Mouse (Mus musculus) lung, embryonic 15.5 days (tissue): ENCODE measurements at regions not wholly inside any gene's neighbourhood (a gene's known extent, or its start where the extent isn't known, plus 50 kb on each side); places are given as distances from the start of the nearest gene placed in this dataset.

ENCODE experiments used
- ATAC-seq: fragments of 200-750 bp; cut with Nextera tagmentation; 2 replicates; pipeline ENCODE4 v1.8.0; 2017; ENCODE audit warnings: moderate number of reproducible peaks, borderline replicate concordance; ENCODE audit not compliant: low FRiP score, low TSS enrichment; ENCODE audit errors: extremely low read depth
- H3K27ac ChIP-seq: fragments of 300-500 bp; sonication (generic); 2 replicates; pipeline ENCODE4 v1.5.1; 2015; ENCODE audit warnings: moderate library complexity, mild to moderate bottlenecking, inconsistent platforms
- H3K27me3 ChIP-seq: fragments of 300-500 bp; sonication (generic); 2 replicates; pipeline ENCODE4 v1.6.1; 2015; ENCODE audit warnings: inconsistent platforms
- H3K36me3 ChIP-seq: fragments of 300-500 bp; sonication (generic); 2 replicates; pipeline ENCODE4 v1.6.1; 2015; ENCODE audit warnings: inconsistent platforms
- H3K4me1 ChIP-seq: fragments of 300-500 bp; sonication (generic); 2 replicates; pipeline ENCODE4 v1.6.1; 2015; ENCODE audit warnings: inconsistent platforms
- H3K4me2 ChIP-seq: fragments of 300-500 bp; sonication (generic); 2 replicates; pipeline ENCODE4 v1.6.1; 2015; ENCODE audit warnings: inconsistent platforms, mild to moderate bottlenecking, moderate library complexity
- H3K4me3 ChIP-seq: fragments of 300-500 bp; sonication (generic); 2 replicates; pipeline ENCODE4 v1.5.1; 2015; ENCODE audit warnings: mild to moderate bottlenecking, inconsistent platforms
- H3K9ac ChIP-seq: fragments of 300-500 bp; sonication (generic); 2 replicates; pipeline ENCODE4 v1.6.1; 2015; ENCODE audit warnings: inconsistent platforms
- H3K9me3 ChIP-seq: fragments of 300-500 bp; sonication (generic); 2 replicates; pipeline ENCODE4 v1.6.1; 2016; ENCODE audit warnings: inconsistent platforms
- WGBS: fragments of 180-500 bp; shearing (Covaris S2); methylation state at CpG from one replicate; pipeline ENCODE4 v1.1.7; 2015; 5-methylcytosine and 5-hydroxymethylcytosine counted together

- no peak overlapping the region for H3K9ac ChIP-seq
- no peak overlapping the region for H3K27ac ChIP-seq
- H3K36me3 ChIP-seq: no peaks in the 10 kb centered on the region
- no peak overlapping the region for H3K4me3 ChIP-seq
- 82% methylated on average over 1 of the region's 1 CpGs for WGBS
- no peaks in the 10 kb centered on the region for H3K27me3 ChIP-seq
- H3K4me1 ChIP-seq: no peaks in the 10 kb centered on the region
- H3K9me3 ChIP-seq: no peaks in the 10 kb centered on the region
- no peak overlapping the region for H3K4me2 ChIP-seq
- no peak for ATAC-seq
Measured at GRCm38 (mm10) chr3:65006127-65006526, 103.1 kb upstream of the Kcnab1 start.

GRCm38 (mm10) chr3:65006565-65006964 is 102.6 kb upstream of the Kcnab1 start:
- Histone ChIP-seq H3K4me1 (no peaks in the 10 kb centered on the region), H3K9me3 (no peaks in the 10 kb centered on the region), H3K36me3 (no peaks in the 10 kb centered on the region), H3K4me2 (no peak overlapping the region), H3K27me3 (no peaks in the 10 kb centered on the region), H3K9ac (no peak overlapping the region), H3K27ac (no peak overlapping the region), H3K4me3 (no peak overlapping the region)
- no peak for ATAC-seq
- WGBS: 54% methylated on average over 3 of the region's 3 CpGs

DNA sequence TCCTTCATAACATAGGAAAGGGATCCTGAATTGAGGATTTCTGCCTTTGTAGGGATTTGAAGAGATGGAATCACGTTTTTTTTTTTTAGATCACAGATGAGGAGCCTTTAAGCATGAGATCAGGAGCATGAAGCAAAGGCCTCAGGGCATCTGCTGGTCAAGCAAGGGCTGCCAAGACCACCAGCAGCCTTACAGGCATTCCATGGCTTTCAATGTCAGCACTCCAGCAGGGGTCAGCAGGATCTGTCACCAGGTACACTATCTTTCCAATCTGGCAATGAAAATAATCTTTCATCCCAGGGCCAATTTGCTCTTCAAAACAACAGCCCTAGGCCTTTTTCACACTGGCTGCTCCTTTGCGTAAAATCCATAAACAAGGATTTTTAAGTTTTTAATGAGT is 85.3 kb upstream of the Kcnab1 start:
- ATAC-seq: no peak
- Histone ChIP-seq H3K4me2 (no peak overlapping the region), H3K9ac (no peak overlapping the region), H3K4me3 (no peak overlapping the region), H3K9me3 (no peaks in the 10 kb centered on the region), H3K36me3 (no peaks in the 10 kb centered on the region), H3K27ac (no peak overlapping the region), H3K4me1 (no peaks in the 10 kb centered on the region), H3K27me3 (no peaks in the 10 kb centered on the region)
- 65% methylated on average over 2 of the region's 2 CpGs for WGBS

- Histone ChIP-seq H3K27me3 (no peaks in the 10 kb centered on the region), H3K36me3 (no peaks in the 10 kb centered on the region), H3K9me3 (no peaks in the 10 kb centered on the region), H3K4me2 (no peak overlapping the region), H3K4me3 (no peak overlapping the region), H3K27ac (no peak overlapping the region), H3K4me1 (no peaks in the 10 kb centered on the region), H3K9ac (no peak overlapping the region)
- WGBS: 52% methylated on average over 2 of the region's 2 CpGs
- ATAC-seq: no peak
Measured at GRCm38 (mm10) chr3:65037626-65038025, 71.6 kb upstream of the Kcnab1 start.

DNA sequence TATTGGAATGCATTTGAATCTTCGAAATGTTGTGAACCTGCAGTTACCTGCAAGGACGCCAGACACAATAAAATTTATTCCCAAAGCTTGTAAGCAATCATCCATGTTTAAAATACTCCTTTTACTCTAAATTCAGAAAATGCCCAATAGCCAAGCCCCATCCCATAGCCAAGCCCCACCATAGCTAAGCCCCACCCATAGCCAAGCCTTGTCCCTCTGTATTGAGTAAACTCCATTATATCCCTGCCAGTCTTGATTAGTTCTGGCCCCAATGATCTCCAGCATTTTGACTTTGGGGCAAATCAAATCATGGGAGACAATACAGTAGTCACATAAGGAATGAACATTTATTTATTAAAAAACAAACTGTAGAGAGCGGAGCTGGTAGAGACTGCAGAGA is 61.3 kb upstream of the Kcnab1 start:
- H3K9ac ChIP-seq: no peak overlapping the region
- no peak overlapping the region for H3K4me2 ChIP-seq
- no peaks in the 10 kb centered on the region for H3K9me3 ChIP-seq
- H3K27ac ChIP-seq: no peak overlapping the region
- no peaks in the 10 kb centered on the region for H3K36me3 ChIP-seq
- no peaks in the 10 kb centered on the region for H3K4me1 ChIP-seq
- H3K27me3 ChIP-seq: no peaks in the 10 kb centered on the region
- ATAC-seq: no peak
- 89% methylated on average over 3 of the region's 3 CpGs for WGBS
- H3K4me3 ChIP-seq: no peak overlapping the region

DNA sequence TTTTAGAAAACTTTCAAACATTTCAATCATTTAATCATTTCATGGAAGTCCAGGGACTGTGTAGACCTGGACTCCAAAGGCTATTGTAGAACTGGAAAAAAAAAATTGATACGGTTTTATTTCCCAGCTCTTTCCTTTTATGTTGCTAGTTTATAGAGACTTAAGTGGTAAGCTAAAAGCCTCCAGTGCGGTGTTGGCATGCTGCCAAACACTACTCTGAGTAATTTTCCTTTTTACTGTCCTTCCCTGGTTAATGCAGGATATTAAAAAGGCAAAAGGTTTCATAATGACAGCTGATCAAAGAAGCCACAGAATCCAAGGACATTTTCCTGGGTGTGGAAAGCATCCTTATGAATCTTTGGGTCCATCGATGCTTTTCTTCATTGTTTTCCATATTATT is 53.8 kb upstream of the Kcnab1 start:
- Histone ChIP-seq H3K27ac (no peak overlapping the region), H3K4me1 (no peaks in the 10 kb centered on the region), H3K4me3 (no peak overlapping the region), H3K9ac (no peak overlapping the region), H3K36me3 (no peaks in the 10 kb centered on the region), H3K9me3 (no peaks in the 10 kb centered on the region), H3K4me2 (no peak overlapping the region), H3K27me3 (no peaks in the 10 kb centered on the region)
- no peak for ATAC-seq
- WGBS: 22% methylated on average over 3 of the region's 3 CpGs
